In the genomic region with DNA sequence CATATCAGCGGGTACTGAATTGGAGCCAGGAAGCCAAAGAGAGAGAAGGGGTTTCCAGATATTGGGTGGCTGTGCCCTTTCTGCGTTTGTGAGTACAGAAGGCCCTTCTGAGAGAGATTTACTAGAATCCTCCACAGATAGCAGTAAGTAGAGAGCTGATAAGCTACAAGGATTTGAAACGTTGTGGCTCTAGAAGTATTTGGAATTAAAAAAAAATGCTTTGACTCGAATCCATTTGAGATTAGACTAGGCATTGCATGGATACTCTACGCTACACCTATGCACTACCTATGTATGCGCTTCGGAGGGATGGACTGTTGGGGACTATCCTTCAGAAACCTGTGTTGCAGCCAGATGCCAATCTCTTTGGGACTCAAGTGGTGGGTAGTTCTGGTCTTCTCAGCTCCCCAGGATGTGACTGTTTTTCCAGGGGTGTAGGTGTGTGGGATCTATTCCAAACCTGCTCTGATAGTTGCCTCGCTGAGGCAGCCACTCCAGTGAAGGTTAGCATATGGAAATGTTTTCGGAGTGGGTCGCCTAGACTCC, we compare ENCODE assay signal across 8 mouse cellular contexts. TPM values are rescaled to one million over a fixed set of nuclear protein-coding genes. Genes with fewer than 3 reads are reported as not detected.
DNase-seq lines count a peak whose midpoint lies in the region; ATAC-seq and TF ChIP-seq lines count a peak whose summit lies in the region.

No protein-coding gene starts in this region.

- no peak for DNase-seq in heart, embryonic 10.5 days (ENCODE audit: low spot score)
- DNase-seq in heart, postnatal 4 days = no peak
- peak; percentile 10 for DNase-seq in embryo, embryonic 9.5 days (ENCODE audit: extremely low spot score)
- peak; percentile 33 for DNase-seq in hindbrain, postnatal 0 days (ENCODE audit: low spot score)
- DNase-seq in spleen, postnatal 36 days (ENCODE audit: low spot score in 2 of 2) = no peak
- no peak for DNase-seq in urinary bladder, postnatal 14 days (ENCODE audit: low spot score)
- DNase-seq in ovary, postnatal 36 days (ENCODE audit: low spot score) = no peak

- peak; percentile 19; the same call in 1 of the 2 replicates for ATAC-seq in hindbrain, postnatal 0 days
- ATAC-seq in midbrain, embryonic 12.5 days (ENCODE audit: low FRiP score, low read depth) = peak; percentile 14

- peak overlapping the region; percentile 92 for H3K4me2 ChIP-seq in hindbrain, postnatal 0 days (ENCODE audit: low read depth, low read length)
- H3K4me2 ChIP-seq in midbrain, embryonic 12.5 days (replicated peaks) = peak overlapping the region; percentile 75

- H3K9me3 ChIP-seq in heart, embryonic 10.5 days = no peaks in the 10 kb centered on the region
- no peaks in the 10 kb centered on the region for H3K9me3 ChIP-seq in hindbrain, postnatal 0 days (ENCODE audit: low read length)
- no peaks in the 10 kb centered on the region for H3K9me3 ChIP-seq in midbrain, embryonic 12.5 days

- H3K4me3 ChIP-seq in heart, embryonic 10.5 days = peak overlapping the region; percentile 79
- peak overlapping the region; percentile 81 for H3K4me3 ChIP-seq in hindbrain, postnatal 0 days (ENCODE audit: low read length)
- peak overlapping the region; percentile 76 for H3K4me3 ChIP-seq in midbrain, embryonic 12.5 days

- H3K9ac ChIP-seq in hindbrain, postnatal 0 days (replicated peaks; ENCODE audit: low read length) = peak overlapping the region; percentile 43; the same call in 1 of the 2 replicates
- H3K9ac ChIP-seq in midbrain, embryonic 12.5 days (replicated peaks) = peak overlapping the region; percentile 91

- 8% methylated on average over 10 of the region's 10 CpGs for WGBS in heart, embryonic 10.5 days
- 6% methylated on average over 10 of the region's 10 CpGs for WGBS in hindbrain, postnatal 0 days
- 6% methylated on average over 10 of the region's 10 CpGs for WGBS in midbrain, embryonic 12.5 days

- no peaks in the 10 kb centered on the region for H3K27me3 ChIP-seq in heart, embryonic 10.5 days (ENCODE audit: insufficient read depth, poor library complexity, severe bottlenecking)
- no peaks in the 10 kb centered on the region for H3K27me3 ChIP-seq in hindbrain, postnatal 0 days (ENCODE audit: insufficient read depth, low read length)
- no peaks in the 10 kb centered on the region for H3K27me3 ChIP-seq in midbrain, embryonic 12.5 days

- H3K4me1 ChIP-seq in heart, embryonic 10.5 days = peaks cover 9% of the 10 kb centered on the region; the same call in 1 of the 2 replicates
- H3K4me1 ChIP-seq in hindbrain, postnatal 0 days (ENCODE audit: insufficient read depth, low read length) = no peaks in the 10 kb centered on the region
- H3K4me1 ChIP-seq in midbrain, embryonic 12.5 days = peaks cover 11% of the 10 kb centered on the region; the same call in 1 of the 2 replicates

- no peaks in the 10 kb centered on the region for H3K36me3 ChIP-seq in heart, embryonic 10.5 days
- no peaks in the 10 kb centered on the region for H3K36me3 ChIP-seq in hindbrain, postnatal 0 days (ENCODE audit: insufficient read depth, low read length)
- no peaks in the 10 kb centered on the region for H3K36me3 ChIP-seq in midbrain, embryonic 12.5 days

- no peak for TF ChIP-seq CTCF in hindbrain, postnatal 0 days (IDR thresholded peaks at IDR 0.05; ENCODE audit: low read depth)

- no peak overlapping the region for H3K27ac ChIP-seq in heart, embryonic 10.5 days
- H3K27ac ChIP-seq in hindbrain, postnatal 0 days = peak overlapping the region; percentile 74
- H3K27ac ChIP-seq in midbrain, embryonic 12.5 days (replicated peaks) = peak overlapping the region; percentile 84

RNA-seq across cellular contexts. Expression of a gene that starts 1.8 kb away (rescaled TPM):
- polyA plus RNA-seq in heart, embryonic 10.5 days (2016; fragmentation: Nextera tagmentation; extraction: Ambion mirVana) = 11.6 and 15.5 TPM in 2 replicates
- under 1 TPM; 0.45 to 0.47 TPM for total RNA-seq in heart, postnatal 4 days (2021)
- 90.0 and 90.5 TPM in 2 replicates for total RNA-seq in hindbrain, postnatal 0 days (2014; rRNA removed)
- 48.7 and 51.4 TPM in 2 replicates for polyA plus RNA-seq in hindbrain, postnatal 0 days (2015; fragmentation: Nextera tagmentation; extraction: Ambion mirVana)
- polyA plus RNA-seq in midbrain, embryonic 12.5 days (2016; fragmentation: Nextera tagmentation; extraction: Ambion mirVana) = 54.5 and 54.8 TPM in 2 replicates

Comparison
In these comparisons a context has a peak if more than half of its experiments do, and no peak if none do; other contexts are left out.
1. DNase-seq: peak in embryo, embryonic 9.5 days (single experiment) and hindbrain, postnatal 0 days (single experiment); none in heart, embryonic 10.5 days (single experiment), heart, postnatal 4 days (single experiment), spleen, postnatal 36 days (0 of 2), urinary bladder, postnatal 14 days (single experiment) and ovary, postnatal 36 days (single experiment).
2. Peak in every context shown above with its lines, with median percentiles within 50 percentile points of each other: H3K4me3 ChIP-seq.